Mouse (Mus musculus): ENCODE data around the gene Grb2.

The Grb2 gene

GRCm38 (mm10) chr11:115712268-115712667 is 3.9 kb upstream of the Grb2 start:
- no peak for DNase-seq (ENCODE audit: low spot score)

GRCm38 (mm10) chr11:115711133-115711532 is 2.7 kb upstream of the Grb2 start:
- no peak for DNase-seq (ENCODE audit: low spot score)

GRCm38 (mm10) chr11:115709829-115710559 is 1.6 kb upstream of the Grb2 start:
- no peak for DNase-seq (ENCODE audit: low spot score)

- peak; percentile 55 for DNase-seq (ENCODE audit: low spot score)
These were observed 795 bp upstream of the Grb2 start for GRCm38 (mm10) chr11:115708956-115709828.

GRCm38 (mm10) chr11:115707313-115708208 is 836 bp downstream of the Grb2 start:
- DNase-seq (ENCODE audit: low spot score): no peak

GRCm38 (mm10) chr11:115706584-115706983 is 1.8 kb downstream of the Grb2 start:
- no peak for DNase-seq (ENCODE audit: low spot score)

- no peak for DNase-seq (ENCODE audit: low spot score)
These were observed 2.8 kb downstream of the Grb2 start for GRCm38 (mm10) chr11:115705561-115705960.

GRCm38 (mm10) chr11:115704648-115705047 is 3.7 kb downstream of the Grb2 start:
- no peak for DNase-seq (ENCODE audit: low spot score)

- DNase-seq (ENCODE audit: low spot score): no peak
These were observed 4.9 kb downstream of the Grb2 start for GRCm38 (mm10) chr11:115703466-115703865.

GRCm38 (mm10) chr11:115698986-115699728 is 9.2 kb downstream of the Grb2 start:
- peak; percentile 95 for DNase-seq (ENCODE audit: low spot score)

GRCm38 (mm10) chr11:115697722-115698121 is 10.7 kb downstream of the Grb2 start:
- no peak for DNase-seq (ENCODE audit: low spot score)

GRCm38 (mm10) chr11:115697091-115697490 is 11.3 kb downstream of the Grb2 start:
- no peak for DNase-seq (ENCODE audit: low spot score)

- no peak for DNase-seq (ENCODE audit: low spot score)
These were observed 11.9 kb downstream of the Grb2 start for GRCm38 (mm10) chr11:115696471-115696870.

- DNase-seq (ENCODE audit: low spot score): no peak
These were observed 14.3 kb downstream of the Grb2 start for GRCm38 (mm10) chr11:115693979-115694578.

- peak; percentile 56 for DNase-seq (ENCODE audit: low spot score)
These were observed 15.6 kb downstream of the Grb2 start for GRCm38 (mm10) chr11:115692800-115693199.

- no peak for DNase-seq (ENCODE audit: low spot score)
These were observed 16.4 kb downstream of the Grb2 start for GRCm38 (mm10) chr11:115691976-115692375.

- DNase-seq (ENCODE audit: low spot score): no peak
These were observed 16.9 kb downstream of the Grb2 start for GRCm38 (mm10) chr11:115691511-115691910.

- no peak for DNase-seq (ENCODE audit: low spot score)
These were observed 17.4 kb downstream of the Grb2 start for GRCm38 (mm10) chr11:115691013-115691412.

GRCm38 (mm10) chr11:115690356-115690755 is 18.0 kb downstream of the Grb2 start:
- no peak for DNase-seq (ENCODE audit: low spot score)

GRCm38 (mm10) chr11:115689137-115689915 is 19.1 kb downstream of the Grb2 start:
- no peak for DNase-seq (ENCODE audit: low spot score)

Measured in layer of hippocampus, adult 11-12 months (tissue).